Mouse (Mus musculus) layer of hippocampus, adult 8-10 months (tissue): ENCODE measurements at regions not wholly inside any gene's neighbourhood (a gene's known extent, or its start where the extent isn't known, plus 50 kb on each side); places are given as distances from the start of the nearest gene placed in this dataset.

Source experiments
- DNase-seq, 2 experiments: peaks; one replicate each; pipeline ENCODE4 v3.0.0; 2022; ENCODE audit warnings: low spot score in 2 of 2

DNA sequence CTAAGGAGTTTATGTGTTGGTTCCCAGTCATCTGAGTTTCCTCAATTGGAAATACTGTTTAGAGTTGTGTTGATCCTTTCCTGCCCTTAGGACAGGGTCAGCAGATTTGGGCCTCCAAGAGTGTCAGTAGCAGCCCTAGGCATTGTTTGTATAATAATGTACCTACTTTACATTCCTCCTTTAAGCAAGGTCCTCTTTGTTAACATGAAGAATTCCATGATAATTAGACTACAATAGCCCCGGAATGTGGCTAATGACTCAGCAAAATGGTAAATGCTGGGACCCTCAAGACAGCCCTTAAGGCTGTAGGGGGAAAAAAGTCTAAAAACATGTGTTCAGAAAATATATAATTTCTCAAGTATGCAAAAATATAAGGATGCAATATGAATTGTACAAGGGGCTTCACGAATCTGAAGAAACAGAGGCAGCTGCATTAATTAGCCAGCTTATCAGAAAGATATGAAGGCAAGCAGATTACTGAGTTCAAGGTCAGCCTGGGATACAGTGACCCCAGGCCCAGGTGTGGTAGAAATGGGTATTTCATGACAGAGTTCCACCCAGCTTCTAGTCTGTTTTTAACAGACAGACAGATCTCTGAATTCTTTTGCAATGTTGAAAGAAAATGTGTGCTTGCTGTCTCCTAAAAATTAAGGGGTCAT, 80.1 kb upstream of the Ptprk start:
- DNase-seq: no peak

DNA sequence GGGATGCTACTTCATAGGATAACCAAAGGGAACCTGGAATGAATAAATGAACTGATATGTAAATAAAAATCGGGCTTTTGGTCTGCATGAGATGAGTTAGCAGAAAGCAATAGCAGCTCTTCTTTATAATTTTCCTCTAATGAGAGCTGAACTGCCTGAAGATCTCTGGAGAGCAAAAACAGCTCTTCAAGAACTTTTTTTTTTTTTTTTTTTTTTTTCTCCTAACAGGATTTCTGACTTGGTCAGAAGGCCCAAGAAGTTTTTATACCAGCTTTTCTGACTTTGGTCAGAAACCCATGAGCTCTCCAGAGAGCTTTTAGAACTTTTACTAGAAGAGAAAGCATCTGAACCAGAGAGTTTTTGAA, 79.6 kb upstream of the Ptprk start:
- no peak for DNase-seq

DNA sequence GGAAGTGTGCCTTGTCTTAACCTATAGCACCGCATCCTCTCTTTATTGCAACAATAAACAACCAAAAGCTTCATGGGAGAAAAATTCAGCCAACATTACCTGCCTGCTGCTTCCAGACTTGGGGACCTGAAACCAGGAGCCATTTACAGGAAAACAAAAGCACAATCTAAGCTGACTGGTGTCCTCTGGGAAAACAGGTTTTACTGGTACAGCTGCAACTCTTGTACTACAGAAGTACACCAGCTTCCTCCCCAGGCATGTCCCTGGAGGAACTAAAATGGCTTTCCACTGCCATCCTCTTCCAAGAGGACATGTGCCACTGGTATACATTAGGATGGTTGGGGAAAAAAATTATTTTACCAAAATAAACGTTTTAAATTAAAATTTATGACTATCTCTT, 63.9 kb upstream of the Ptprk start:
- no peak for DNase-seq

DNA sequence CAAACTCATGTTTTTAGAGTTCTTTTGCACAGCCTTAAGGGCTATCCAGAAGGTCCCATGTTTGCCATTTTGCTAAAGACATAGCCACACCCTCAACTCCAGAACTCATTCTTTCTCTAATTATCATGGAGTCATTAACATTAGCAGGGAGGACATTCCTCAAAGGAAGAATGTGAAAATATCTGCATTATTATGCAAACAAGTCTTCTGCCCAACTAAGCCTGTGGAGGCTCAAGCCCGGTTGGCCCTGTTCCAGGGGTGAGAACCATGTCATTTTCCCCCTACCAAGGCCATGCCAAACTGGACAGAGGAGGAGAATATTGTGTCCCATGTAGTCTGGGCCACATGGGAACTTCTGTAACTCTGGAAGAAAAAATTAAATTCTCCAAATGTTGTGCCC, 62.5 kb upstream of the Ptprk start:
- no peak for DNase-seq

DNA sequence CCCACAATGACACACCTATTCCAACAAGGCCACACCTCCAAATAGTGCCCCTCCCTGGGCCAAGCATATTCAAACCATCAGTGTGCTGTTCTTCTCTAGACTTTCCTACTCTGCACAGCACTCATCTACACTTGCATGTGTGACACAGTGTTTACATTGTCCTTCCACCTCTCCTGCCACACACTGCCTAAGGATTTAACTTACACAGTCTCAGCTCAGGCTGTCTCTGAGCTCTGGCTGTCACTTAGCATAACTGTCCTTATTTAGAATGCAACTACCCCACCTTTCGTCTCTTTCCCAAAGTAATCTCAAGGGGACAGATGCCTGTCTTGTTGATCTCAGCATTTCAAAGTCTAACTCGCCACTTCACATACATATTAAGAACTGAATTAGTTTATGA, 61.2 kb upstream of the Ptprk start:
- DNase-seq: no peak

DNA sequence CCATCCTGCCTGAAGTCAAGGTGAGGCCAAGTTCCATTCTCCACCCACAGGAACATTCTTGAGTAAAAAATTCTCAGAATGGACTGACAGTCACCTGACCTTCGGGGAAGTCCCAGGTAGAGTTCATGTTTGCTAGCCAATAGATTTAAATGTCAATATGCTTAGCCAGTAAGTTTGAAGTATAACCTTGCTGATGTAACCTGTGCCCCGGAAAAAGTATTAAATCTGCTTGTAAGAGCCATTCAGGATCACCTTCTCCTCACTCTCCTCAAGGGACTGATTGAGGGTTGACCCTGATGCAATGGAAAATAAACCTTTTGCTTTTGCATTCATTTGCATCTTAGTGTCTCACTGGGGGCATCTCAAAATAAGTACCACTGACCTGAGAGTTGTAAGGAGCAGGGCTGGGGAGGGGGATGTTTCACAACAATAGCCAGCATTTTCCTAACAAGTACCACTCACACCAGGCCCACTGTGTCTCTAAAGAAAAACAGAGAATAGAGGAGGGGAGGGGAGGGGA, 60.3 kb upstream of the Ptprk start:
- no peak for DNase-seq
